Mouse (Mus musculus) spleen, adult 2 months (tissue): ENCODE measurements around the gene Fignl1. TPM values are rescaled to one million over a fixed set of nuclear protein-coding genes. Genes with fewer than 3 reads are reported as not detected.
A peak's percentile ranks its signal among the peaks of the same experiment; 100 is the strongest.

Experiments
- DNase-seq, 2 experiments: peaks; one replicate each; pipeline versions ENCODE4 v3.0.0 to v3.0.0-alpha.2; 2012 to 2021; ENCODE audit warnings: low spot score in 2 of 2, low read depth in 1 of 2
- H3K27ac ChIP-seq: fragments of 200-500 bp; 2 replicates; pipeline ENCODE4 v1.5.1; 2012; ENCODE audit warnings: low read length, inconsistent platforms; ENCODE audit not compliant: insufficient read depth
- H3K27me3 ChIP-seq: fragments of 200-500 bp; 2 replicates; pipeline ENCODE4 v1.6.1; 2012; ENCODE audit warnings: mild to moderate bottlenecking, moderate library complexity, low read length, inconsistent platforms; ENCODE audit not compliant: control insufficient read depth, insufficient read depth
- H3K36me3 ChIP-seq: fragments of 200-500 bp; 2 replicates; pipeline ENCODE4 v1.6.1; 2012; ENCODE audit warnings: mild to moderate bottlenecking, low read length, inconsistent platforms; ENCODE audit not compliant: control insufficient read depth, insufficient read depth
- H3K4me1 ChIP-seq: fragments of 200-500 bp; 2 replicates; pipeline ENCODE4 v1.6.1; 2011; ENCODE audit warnings: inconsistent platforms; ENCODE audit not compliant: control insufficient read depth, insufficient read depth, insufficient read length
- H3K4me3 ChIP-seq: fragments of 200-500 bp; 2 replicates; pipeline ENCODE4 v1.5.1; 2011; ENCODE audit warnings: mild to moderate bottlenecking, inconsistent platforms; ENCODE audit not compliant: insufficient read depth, insufficient read length; ENCODE audit errors: extremely low read depth
- CTCF ChIP-seq: fragments of 200-500 bp; IDR thresholded peaks from 2 replicates; pipeline ENCODE4 v1.5.1; 2011; ENCODE audit warnings: mild to moderate bottlenecking, inconsistent platforms; ENCODE audit not compliant: insufficient read depth, insufficient read length, insufficient replicate concordance; ENCODE audit errors: extremely low read depth
- POLR2A ChIP-seq: fragments of 200-500 bp; IDR thresholded peaks from 2 replicates; pipeline ENCODE4 v1.6.1; 2011; ENCODE audit warnings: low read depth, low read length, inconsistent platforms
- WGBS: fragments of 180-500 bp; shearing (Covaris S2); methylation state at CpG from one replicate; pipeline ENCODE4 v1.1.7; 2018; 5-methylcytosine and 5-hydroxymethylcytosine counted together
- polyA plus RNA-seq: library from polyadenylated mRNA; depleted of rRNA; stranded (reverse); fragments of >200 nt; gene quantifications from 2 replicates; pipeline ENCODE4 v1.2.3, GENCODE M21; 2012

Fignl1 gene
- polyA plus RNA-seq, 1 experiment = 4.0 TPM

DNA sequence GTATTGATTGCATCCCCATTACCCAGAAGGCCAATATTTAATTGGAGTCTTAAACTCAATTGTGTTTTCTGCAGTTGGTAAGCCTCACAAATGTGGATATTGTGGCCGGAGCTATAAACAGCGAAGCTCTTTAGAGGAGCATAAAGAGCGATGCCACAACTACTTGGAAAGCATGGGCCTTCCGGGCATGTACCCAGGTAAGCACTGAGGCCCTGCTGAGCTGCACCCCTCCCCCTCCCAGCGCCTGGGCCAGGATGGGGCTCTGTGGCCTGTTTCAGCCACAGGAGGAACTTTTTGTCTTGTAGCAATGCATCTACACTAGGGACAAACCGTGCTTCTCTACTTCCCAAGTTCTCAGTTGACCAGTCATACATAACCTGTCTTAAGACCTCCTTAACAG is 50.6 kb downstream of the Fignl1 start:
- 73% methylated on average over 6 of the region's 6 CpGs for WGBS
- H3K36me3 ChIP-seq = peaks cover 64% of the 10 kb centered on the region

DNA sequence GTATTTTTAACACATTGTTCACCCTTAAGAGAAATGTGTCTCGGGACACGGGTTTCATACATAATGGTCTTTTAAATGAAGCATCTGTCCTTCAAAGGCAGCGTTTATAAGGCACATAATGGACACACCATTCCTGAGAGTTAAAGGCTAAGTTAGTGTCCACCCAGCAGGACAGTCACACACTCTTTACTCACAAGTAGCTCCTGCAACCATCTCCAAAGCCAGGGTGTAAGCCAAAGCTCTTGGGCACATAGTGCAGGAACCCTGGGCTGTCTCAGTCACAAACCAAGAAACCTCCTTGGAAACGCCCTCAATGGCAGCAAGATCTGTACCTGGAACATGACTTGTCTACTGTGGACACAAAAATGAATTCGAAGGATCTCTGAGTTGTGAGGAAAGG is 55.9 kb downstream of the Fignl1 start:
- TF ChIP-seq CTCF (no peak), POLR2A (no peak)
- Histone ChIP-seq H3K27ac (no peak overlapping the region), H3K27me3 (no peaks in the 10 kb centered on the region), H3K4me1 (peaks cover 9% of the 10 kb centered on the region; the same call in 1 of the 2 replicates), H3K36me3 (peaks cover 60% of the 10 kb centered on the region), H3K4me3 (no peak overlapping the region)
- WGBS = 87% methylated on average over 5 of the region's 5 CpGs
- DNase-seq = no peak

More for the DNA sequence above, 50.6 kb downstream of the Fignl1 start:
- Histone ChIP-seq H3K4me1 (peaks cover 8% of the 10 kb centered on the region; the same call in 1 of the 2 replicates), H3K27ac (peak overlapping the region; percentile 52; the same call in 1 of the 2 replicates), H3K4me3 (no peak overlapping the region), H3K27me3 (no peaks in the 10 kb centered on the region)
- TF ChIP-seq CTCF (no peak), POLR2A (no peak)
- no peak for DNase-seq

DNA sequence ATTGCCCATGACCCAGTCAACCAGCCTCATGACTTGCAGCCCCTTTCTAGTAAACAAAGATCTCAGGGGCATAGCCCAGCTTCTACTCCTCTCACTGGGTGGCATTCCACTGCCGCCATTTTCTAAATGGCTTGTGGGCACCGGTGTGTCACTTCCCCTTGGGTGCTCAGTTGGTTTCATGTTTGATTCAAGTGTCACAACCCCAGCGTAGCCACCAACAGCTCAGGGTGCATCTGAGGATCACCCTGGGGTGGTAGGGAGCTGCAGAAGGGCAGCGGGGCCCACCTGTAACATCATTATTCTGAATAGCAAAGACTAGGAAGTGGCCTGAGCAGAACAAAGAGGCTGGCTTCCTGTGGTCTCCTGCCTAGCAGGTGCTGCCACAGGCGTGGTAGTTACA is 57.7 kb downstream of the Fignl1 start:
- peak overlapping the region; percentile 77 for H3K27ac ChIP-seq
- H3K36me3 ChIP-seq = peaks cover 63% of the 10 kb centered on the region

DNA sequence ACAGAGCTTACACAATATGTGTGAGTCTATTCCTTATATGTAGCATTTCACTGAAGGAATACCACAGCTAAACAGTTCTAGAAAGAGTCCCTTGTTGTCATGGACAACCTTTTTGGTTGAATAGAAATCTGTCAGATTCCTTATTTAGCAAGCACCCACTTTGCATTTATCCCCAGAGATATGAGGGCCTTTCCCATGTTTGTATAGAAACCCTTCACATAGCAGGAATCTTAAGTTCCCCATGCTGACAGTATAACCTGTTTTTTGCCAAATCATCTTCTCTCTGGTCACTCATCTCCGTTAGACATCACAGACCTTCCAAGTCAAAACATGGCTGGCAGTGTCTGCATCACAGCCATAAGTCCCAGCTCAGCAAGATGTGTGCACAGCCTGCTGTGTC is 64.5 kb downstream of the Fignl1 start:
- WGBS = 67% methylated on average over 1 of the region's 1 CpGs

More for the DNA sequence above, 57.7 kb downstream of the Fignl1 start:
- Histone ChIP-seq H3K4me1 (peaks cover 9% of the 10 kb centered on the region; the same call in 1 of the 2 replicates), H3K27me3 (no peaks in the 10 kb centered on the region), H3K4me3 (no peak overlapping the region)
- DNase-seq = peak in 1 of 2 experiments; percentile 40
- 25% methylated on average over 5 of the region's 5 CpGs for WGBS
- TF ChIP-seq POLR2A = no peak
- TF ChIP-seq CTCF = no peak

DNA sequence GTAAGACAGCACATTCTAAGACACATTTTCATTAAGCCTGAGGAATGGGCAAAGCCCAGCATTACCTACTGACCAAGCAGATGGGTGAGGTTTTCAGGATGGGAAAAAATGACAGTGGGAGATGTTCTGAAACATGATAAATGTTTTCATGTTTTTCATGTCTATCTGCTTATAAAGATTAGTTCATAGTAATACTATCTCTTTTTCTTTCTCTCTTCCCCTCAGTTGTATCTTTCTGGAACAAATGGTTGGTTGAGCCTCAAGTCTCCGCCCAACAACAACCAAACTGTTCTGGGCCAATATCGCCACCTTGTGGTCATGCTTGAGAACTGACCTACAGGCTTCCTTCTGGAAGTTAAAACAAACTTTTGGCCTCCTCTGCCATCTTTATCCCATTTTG is 66.1 kb downstream of the Fignl1 start:
- DNase-seq = peak; percentile 73 to 78
- H3K36me3 ChIP-seq = peaks cover 23% of the 10 kb centered on the region
- H3K4me3 ChIP-seq = no peak overlapping the region
- no peaks in the 10 kb centered on the region for H3K27me3 ChIP-seq
- H3K4me1 ChIP-seq = peaks cover 11% of the 10 kb centered on the region
- WGBS = 9% methylated on average over 2 of the region's 2 CpGs
- TF ChIP-seq POLR2A = no peak
- peak; percentile 76; the same call in 1 of the 2 replicates for TF ChIP-seq CTCF
- H3K27ac ChIP-seq = peak overlapping the region; percentile 64

More for the DNA sequence above, 64.5 kb downstream of the Fignl1 start:
- Histone ChIP-seq H3K36me3 (peaks cover 34% of the 10 kb centered on the region), H3K27ac (no peak overlapping the region), H3K4me1 (peaks cover 8% of the 10 kb centered on the region), H3K4me3 (no peak overlapping the region), H3K27me3 (no peaks in the 10 kb centered on the region)
- TF ChIP-seq POLR2A = no peak
- no peak for DNase-seq

DNA sequence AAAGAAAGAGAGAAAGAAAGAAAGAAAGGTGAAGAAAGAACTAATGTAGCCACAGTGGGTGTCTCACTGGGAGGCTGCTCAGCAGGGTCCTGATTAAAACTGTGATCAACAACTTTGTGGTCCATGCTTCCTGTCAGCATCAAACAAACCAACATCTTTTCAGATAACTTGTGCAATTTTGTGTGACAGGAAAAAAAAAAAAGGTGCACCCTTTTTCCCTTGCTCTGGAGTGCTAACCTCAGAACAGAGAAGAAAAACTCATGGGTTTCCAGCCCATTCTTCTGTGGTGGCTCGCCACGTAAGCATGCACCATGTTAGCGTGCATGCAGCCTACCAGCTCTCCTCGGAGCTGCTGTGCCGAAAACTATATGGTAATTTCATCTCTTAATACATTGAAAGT is 67.2 kb downstream of the Fignl1 start:
- DNase-seq = peak in 1 of 2 experiments; percentile 42
- WGBS = 67% methylated on average over 5 of the region's 5 CpGs
- H3K36me3 ChIP-seq = peaks cover 16% of the 10 kb centered on the region

GRCm38 (mm10) chr11:11740603-11741002 is 68.2 kb downstream of the Fignl1 start:
- Histone ChIP-seq H3K27me3 (no peaks in the 10 kb centered on the region), H3K36me3 (peaks cover 11% of the 10 kb centered on the region), H3K4me3 (no peak overlapping the region), H3K27ac (peak overlapping the region; percentile 10), H3K4me1 (peaks cover 24% of the 10 kb centered on the region)
- WGBS = 50% methylated on average over 5 of the region's 5 CpGs
- no peak for TF ChIP-seq POLR2A
- TF ChIP-seq CTCF = no peak
- DNase-seq = no peak

More for the DNA sequence above, 67.2 kb downstream of the Fignl1 start:
- no peak overlapping the region for H3K4me3 ChIP-seq
- H3K4me1 ChIP-seq = peaks cover 16% of the 10 kb centered on the region
- no peaks in the 10 kb centered on the region for H3K27me3 ChIP-seq
- H3K27ac ChIP-seq = no peak overlapping the region
- TF ChIP-seq POLR2A = no peak
